Mouse (Mus musculus): ENCODE results near the gene Btg3. TPM values are rescaled to one million over a fixed set of nuclear protein-coding genes. Genes with fewer than 3 reads are reported as not detected.
A peak's percentile ranks its signal among the peaks of the same experiment; 100 is the strongest.

Btg3 gene
- 39.6 and 48.8 TPM in 2 replicates for polyA plus RNA-seq (2015; fragmentation: Nextera tagmentation; extraction: Ambion mirVana)

- H3K27ac ChIP-seq, result peak within 1 kb of the TSS; percentile 82
- peak; percentile 94 for ATAC-seq (ENCODE audit: insufficient number of reproducible peaks, insufficient read depth, low FRiP score, low TSS enrichment, low read depth)
- H3K4me2 ChIP-seq, result peak within 1 kb of the TSS; percentile 73
- 2% methylated on average over 52 of the region's 57 CpGs for WGBS
- peak within 1 kb of the TSS; percentile 97 for H3K9ac ChIP-seq
- H3K4me3 ChIP-seq, result peak within 1 kb of the TSS; percentile 91
- peaks cover 11% of the 10 kb centered on the region for H3K36me3 ChIP-seq
- H3K27me3 ChIP-seq, result no peaks in the 10 kb centered on the region
- peaks cover 13% of the 10 kb centered on the region for H3K4me1 ChIP-seq
- H3K9me3 ChIP-seq, result no peaks in the 10 kb centered on the region
Measured at GRCm38 (mm10) chr16:78376745-78377570, at the start of gene Btg3. Gene Btg3, minus strand, starts transcription at chr16:78377192.

GRCm38 (mm10) chr16:78417733-78418132, 40.7 kb upstream of the Btg3 start:
- ATAC-seq (ENCODE audit: insufficient number of reproducible peaks, insufficient read depth, low FRiP score, low TSS enrichment, low read depth), result no peak
- peaks cover 8% of the 10 kb centered on the region for H3K27me3 ChIP-seq
- no peaks in the 10 kb centered on the region for H3K4me1 ChIP-seq
- no peak overlapping the region for H3K4me3 ChIP-seq
- no peaks in the 10 kb centered on the region for H3K36me3 ChIP-seq
- H3K4me2 ChIP-seq, result no peak overlapping the region
- WGBS, result 59% methylated on average over 10 of the region's 10 CpGs
- no peak overlapping the region for H3K9ac ChIP-seq
- no peak overlapping the region for H3K27ac ChIP-seq
- no peaks in the 10 kb centered on the region for H3K9me3 ChIP-seq

- 0% methylated on average over 3 of the region's 3 CpGs for WGBS
- peaks cover 8% of the 10 kb centered on the region for H3K27me3 ChIP-seq
- H3K4me1 ChIP-seq, result no peaks in the 10 kb centered on the region
- H3K36me3 ChIP-seq, result no peaks in the 10 kb centered on the region
- ATAC-seq (ENCODE audit: insufficient number of reproducible peaks, insufficient read depth, low FRiP score, low TSS enrichment, low read depth), result no peak
- H3K4me3 ChIP-seq, result no peak overlapping the region
- H3K4me2 ChIP-seq, result no peak overlapping the region
- no peaks in the 10 kb centered on the region for H3K9me3 ChIP-seq
- H3K9ac ChIP-seq, result no peak overlapping the region
- no peak overlapping the region for H3K27ac ChIP-seq
Measured at GRCm38 (mm10) chr16:78416500-78416899, 39.5 kb upstream of the Btg3 start.

GRCm38 (mm10) chr16:78409991-78410390, 33.0 kb upstream of the Btg3 start:
- Histone ChIP-seq H3K9me3 (no peaks in the 10 kb centered on the region), H3K4me1 (no peaks in the 10 kb centered on the region), H3K27ac (no peak overlapping the region), H3K36me3 (no peaks in the 10 kb centered on the region), H3K9ac (no peak overlapping the region), H3K4me3 (no peak overlapping the region), H3K4me2 (no peak overlapping the region), H3K27me3 (no peaks in the 10 kb centered on the region)
- WGBS, result 84% methylated on average over 10 of the region's 10 CpGs
- ATAC-seq (ENCODE audit: insufficient number of reproducible peaks, insufficient read depth, low FRiP score, low TSS enrichment, low read depth), result no peak

- H3K9me3 ChIP-seq, result no peaks in the 10 kb centered on the region
- no peaks in the 10 kb centered on the region for H3K4me1 ChIP-seq
- no peaks in the 10 kb centered on the region for H3K27me3 ChIP-seq
- H3K36me3 ChIP-seq, result no peaks in the 10 kb centered on the region
- no peak overlapping the region for H3K9ac ChIP-seq
- no peak overlapping the region for H3K27ac ChIP-seq
- 92% methylated on average over 6 of the region's 6 CpGs for WGBS
- ATAC-seq (ENCODE audit: insufficient number of reproducible peaks, insufficient read depth, low FRiP score, low TSS enrichment, low read depth), result no peak
- H3K4me3 ChIP-seq, result no peak overlapping the region
- no peak overlapping the region for H3K4me2 ChIP-seq
Measured at GRCm38 (mm10) chr16:78407855-78408254, 30.9 kb upstream of the Btg3 start.

GRCm38 (mm10) chr16:78406657-78407056, 29.7 kb upstream of the Btg3 start:
- H3K9ac ChIP-seq, result no peak overlapping the region
- no peaks in the 10 kb centered on the region for H3K9me3 ChIP-seq
- 81% methylated on average over 2 of the region's 2 CpGs for WGBS
- no peaks in the 10 kb centered on the region for H3K27me3 ChIP-seq
- H3K27ac ChIP-seq, result no peak overlapping the region
- no peaks in the 10 kb centered on the region for H3K4me1 ChIP-seq
- no peaks in the 10 kb centered on the region for H3K36me3 ChIP-seq
- no peak for ATAC-seq (ENCODE audit: insufficient number of reproducible peaks, insufficient read depth, low FRiP score, low TSS enrichment, low read depth)
- no peak overlapping the region for H3K4me2 ChIP-seq
- no peak overlapping the region for H3K4me3 ChIP-seq

- Histone ChIP-seq H3K4me3 (no peak overlapping the region), H3K4me2 (no peak overlapping the region), H3K36me3 (no peaks in the 10 kb centered on the region), H3K4me1 (no peaks in the 10 kb centered on the region), H3K9ac (no peak overlapping the region), H3K27me3 (no peaks in the 10 kb centered on the region), H3K9me3 (no peaks in the 10 kb centered on the region), H3K27ac (no peak overlapping the region)
- WGBS, result 49% methylated on average over 2 of the region's 2 CpGs
- no peak for ATAC-seq (ENCODE audit: insufficient number of reproducible peaks, insufficient read depth, low FRiP score, low TSS enrichment, low read depth)
Measured at GRCm38 (mm10) chr16:78402316-78402715, 25.3 kb upstream of the Btg3 start.

GRCm38 (mm10) chr16:78399423-78399822, 22.4 kb upstream of the Btg3 start:
- Histone ChIP-seq H3K9me3 (no peaks in the 10 kb centered on the region), H3K27me3 (no peaks in the 10 kb centered on the region), H3K4me2 (no peak overlapping the region), H3K36me3 (no peaks in the 10 kb centered on the region), H3K4me3 (no peak overlapping the region), H3K9ac (no peak overlapping the region), H3K27ac (no peak overlapping the region), H3K4me1 (no peaks in the 10 kb centered on the region)
- no peak for ATAC-seq (ENCODE audit: insufficient number of reproducible peaks, insufficient read depth, low FRiP score, low TSS enrichment, low read depth)
- WGBS, result 84% methylated on average over 3 of the region's 3 CpGs

- no peak for ATAC-seq (ENCODE audit: insufficient number of reproducible peaks, insufficient read depth, low FRiP score, low TSS enrichment, low read depth)
- no peak overlapping the region for H3K9ac ChIP-seq
- 90% methylated on average over 6 of the region's 6 CpGs for WGBS
- H3K36me3 ChIP-seq, result no peaks in the 10 kb centered on the region
- H3K9me3 ChIP-seq, result no peaks in the 10 kb centered on the region
- no peak overlapping the region for H3K4me2 ChIP-seq
- H3K27me3 ChIP-seq, result no peaks in the 10 kb centered on the region
- no peak overlapping the region for H3K4me3 ChIP-seq
- no peaks in the 10 kb centered on the region for H3K4me1 ChIP-seq
- no peak overlapping the region for H3K27ac ChIP-seq
Measured at GRCm38 (mm10) chr16:78398734-78399133, 21.7 kb upstream of the Btg3 start.

- H3K36me3 ChIP-seq, result no peaks in the 10 kb centered on the region
- H3K4me2 ChIP-seq, result no peak overlapping the region
- H3K27ac ChIP-seq, result no peak overlapping the region
- no peaks in the 10 kb centered on the region for H3K9me3 ChIP-seq
- H3K9ac ChIP-seq, result no peak overlapping the region
- H3K4me3 ChIP-seq, result no peak overlapping the region
- 64% methylated on average over 2 of the region's 2 CpGs for WGBS
- no peaks in the 10 kb centered on the region for H3K27me3 ChIP-seq
- no peak for ATAC-seq (ENCODE audit: insufficient number of reproducible peaks, insufficient read depth, low FRiP score, low TSS enrichment, low read depth)
- H3K4me1 ChIP-seq, result no peaks in the 10 kb centered on the region
Measured at GRCm38 (mm10) chr16:78391354-78391753, 14.4 kb upstream of the Btg3 start.

- Histone ChIP-seq H3K4me1 (no peaks in the 10 kb centered on the region), H3K27ac (no peak overlapping the region), H3K27me3 (no peaks in the 10 kb centered on the region), H3K36me3 (no peaks in the 10 kb centered on the region), H3K9ac (no peak overlapping the region), H3K9me3 (no peaks in the 10 kb centered on the region), H3K4me2 (no peak overlapping the region), H3K4me3 (no peak overlapping the region)
- WGBS, result 80% methylated on average over 3 of the region's 3 CpGs
- ATAC-seq (ENCODE audit: insufficient number of reproducible peaks, insufficient read depth, low FRiP score, low TSS enrichment, low read depth), result no peak
Measured at GRCm38 (mm10) chr16:78389986-78390385, 13.0 kb upstream of the Btg3 start.

GRCm38 (mm10) chr16:78389122-78389521, 12.1 kb upstream of the Btg3 start:
- no peak overlapping the region for H3K4me2 ChIP-seq
- ATAC-seq (ENCODE audit: insufficient number of reproducible peaks, insufficient read depth, low FRiP score, low TSS enrichment, low read depth), result no peak
- H3K27me3 ChIP-seq, result no peaks in the 10 kb centered on the region
- H3K27ac ChIP-seq, result no peak overlapping the region
- H3K4me1 ChIP-seq, result no peaks in the 10 kb centered on the region
- no peak overlapping the region for H3K9ac ChIP-seq
- 72% methylated on average over 4 of the region's 4 CpGs for WGBS
- H3K9me3 ChIP-seq, result no peaks in the 10 kb centered on the region
- no peaks in the 10 kb centered on the region for H3K36me3 ChIP-seq
- H3K4me3 ChIP-seq, result no peak overlapping the region
